Mouse (Mus musculus) intestine, embryonic 16.5 days (tissue): ENCODE data around the gene Fbxl14. TPM values are rescaled to one million over a fixed set of nuclear protein-coding genes. Genes with fewer than 3 reads are reported as not detected.

ENCODE experiments used
- ATAC-seq: fragments of 200-750 bp; cut with Nextera tagmentation; 2 replicates; pipeline ENCODE4 v1.8.0; 2017; ENCODE audit warnings: moderate TSS enrichment, moderate library complexity
- H3K27ac ChIP-seq: fragments of 300-500 bp; sonication (generic); 2 replicates; pipeline ENCODE4 v1.5.1; 2014; ENCODE audit warnings: mild to moderate bottlenecking, low read length
- H3K27me3 ChIP-seq: fragments of 300-500 bp; sonication (generic); replicated peaks from 2 replicates; pipeline ENCODE4 v1.6.1; 2014; ENCODE audit warnings: low read length, control low read depth, mixed read lengths; ENCODE audit not compliant: control insufficient read depth, insufficient read depth
- H3K36me3 ChIP-seq: fragments of 300-500 bp; sonication (generic); 2 replicates; pipeline ENCODE4 v1.6.1; 2014; ENCODE audit warnings: low read length, control low read depth; ENCODE audit not compliant: control insufficient read depth, insufficient read depth
- H3K4me1 ChIP-seq: fragments of 300-500 bp; sonication (generic); 2 replicates; pipeline ENCODE4 v1.6.1; 2014; ENCODE audit warnings: low read length, control low read depth, mixed read lengths; ENCODE audit not compliant: control insufficient read depth, insufficient read depth
- H3K4me2 ChIP-seq: fragments of 300-500 bp; sonication (generic); 2 replicates; pipeline ENCODE4 v1.6.1; 2014; ENCODE audit warnings: low read depth, low read length, control low read depth
- H3K4me3 ChIP-seq: fragments of 300-500 bp; sonication (generic); 2 replicates; pipeline ENCODE4 v1.5.1; 2014; ENCODE audit warnings: mild to moderate bottlenecking, low read length
- H3K9ac ChIP-seq: fragments of 300-500 bp; sonication (generic); 2 replicates; pipeline ENCODE4 v1.6.1; 2014; ENCODE audit warnings: low read depth, low read length
- H3K9me3 ChIP-seq: fragments of 300-500 bp; sonication (generic); 2 replicates; pipeline ENCODE4 v1.6.1; 2016; ENCODE audit warnings: low read length, control low read depth; ENCODE audit not compliant: control insufficient read depth
- WGBS: fragments of 180-500 bp; shearing (Covaris S2); extraction: QIAGEN DNeasy Blood & Tissue Kit; methylation state at CpG from one replicate; pipeline ENCODE4 v1.1.7; 2014; 5-methylcytosine and 5-hydroxymethylcytosine counted together
- polyA plus RNA-seq: library from polyadenylated mRNA; unstranded; fragments of >200 nt; fragmentation: Nextera tagmentation; extraction: Ambion mirVana; gene quantifications from 2 replicates; pipeline ENCODE4 v1.2.1, GENCODE M21; 2015

Gene Fbxl14
- polyA plus RNA-seq, 1 experiment from 2014 or later: 3.7 TPM

DNA sequence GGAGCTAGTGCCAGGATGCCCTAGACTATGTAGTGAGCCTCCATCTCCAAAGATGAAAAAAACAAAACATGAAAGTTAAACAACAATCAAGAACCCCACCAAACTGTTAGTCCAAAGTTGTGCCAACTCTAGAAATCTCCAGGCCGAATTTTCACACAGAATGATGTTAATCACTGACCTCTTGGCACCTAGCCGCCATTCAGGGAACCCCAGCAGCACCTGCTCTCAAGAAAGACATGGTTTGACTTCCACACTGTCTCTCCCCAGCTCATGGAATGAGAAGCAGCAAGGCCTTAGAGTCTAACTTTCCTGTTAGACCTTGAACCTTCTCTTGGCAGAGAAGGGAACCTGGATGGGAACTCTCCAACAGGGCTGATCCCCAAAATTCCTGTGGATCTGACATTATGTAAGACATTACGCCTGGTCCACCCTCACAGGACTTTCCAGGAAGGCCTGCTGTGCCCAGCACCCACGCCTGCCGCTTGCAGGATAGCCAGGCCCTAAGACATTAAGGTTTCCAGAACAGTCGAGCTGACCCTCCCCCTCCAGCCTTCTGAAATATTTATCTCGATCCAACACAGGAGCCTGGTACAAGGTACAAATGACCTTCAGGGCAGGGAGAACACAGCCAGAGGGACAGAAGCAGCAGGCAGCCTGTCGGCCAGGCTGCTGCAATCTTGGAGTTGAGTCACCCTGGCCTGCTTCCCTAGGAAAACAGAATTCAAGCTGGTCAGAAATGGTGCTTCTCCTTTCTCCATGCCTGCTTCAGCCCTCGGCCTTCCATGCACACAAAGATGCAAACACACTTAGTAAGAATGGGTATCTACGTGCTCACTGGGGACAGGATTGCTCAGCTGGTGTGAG is 12.3 kb upstream of the Fbxl14 start:
- Histone ChIP-seq H3K36me3 (no peaks in the 10 kb centered on the region), H3K27me3 (no peaks in the 10 kb centered on the region), H3K9me3 (no peaks in the 10 kb centered on the region), H3K4me2 (no peak overlapping the region), H3K4me3 (no peak overlapping the region), H3K27ac (0 out of 2 replicates have a peak overlapping the region, but pooled peaks have one; percentile 2), H3K9ac (no peak overlapping the region; the same call in 1 of the 2 replicates), H3K4me1 (0 out of 2 replicates have a peak, but pooled peaks cover 5% of the 10 kb centered on the region)
- peak; percentile 74 for ATAC-seq
- WGBS: 43% methylated on average over 10 of the region's 10 CpGs

DNA sequence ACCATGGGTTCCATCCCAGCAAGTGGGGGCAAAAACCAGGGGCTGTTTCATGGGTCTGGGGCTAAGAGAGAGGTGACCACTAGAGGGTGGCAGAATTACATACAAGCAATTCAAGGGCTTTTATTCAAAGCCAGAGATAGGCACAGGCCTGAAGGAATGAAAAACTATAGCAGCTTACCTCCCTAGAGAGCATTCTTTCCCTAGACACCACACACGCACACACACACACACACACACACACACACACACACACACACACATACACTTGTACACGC is 11.7 kb upstream of the Fbxl14 start:
- Histone ChIP-seq H3K36me3 (no peaks in the 10 kb centered on the region), H3K4me1 (0 out of 2 replicates have a peak, but pooled peaks cover 5% of the 10 kb centered on the region), H3K4me3 (no peak overlapping the region), H3K9me3 (no peaks in the 10 kb centered on the region), H3K27ac (no peak overlapping the region), H3K4me2 (no peak overlapping the region), H3K9ac (no peak overlapping the region), H3K27me3 (no peaks in the 10 kb centered on the region)
- WGBS: 81% methylated on average over 2 of the region's 2 CpGs
- peak; percentile 61 for ATAC-seq

DNA sequence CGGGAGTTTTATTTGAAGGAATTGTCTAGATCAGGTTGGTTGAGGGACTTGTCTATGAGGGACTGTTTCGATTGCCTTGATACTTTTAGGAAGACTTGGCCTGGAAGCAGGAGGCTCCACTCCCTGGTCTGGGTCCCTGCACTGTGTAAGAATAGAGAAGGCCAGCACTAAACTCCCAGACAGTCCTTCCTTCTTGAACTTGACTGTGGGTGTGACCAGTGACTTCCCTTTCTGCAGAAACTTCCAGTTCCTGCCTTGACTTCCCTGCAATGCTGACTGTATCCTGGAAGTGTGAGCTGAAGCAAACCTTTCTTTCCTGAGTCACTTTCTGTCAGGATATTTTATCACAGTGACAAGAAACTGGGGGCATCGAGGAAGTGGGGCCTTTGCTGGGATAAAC is 8.7 kb upstream of the Fbxl14 start:
- H3K9me3 ChIP-seq: no peaks in the 10 kb centered on the region
- WGBS: 80% methylated on average over 3 of the region's 3 CpGs
- H3K27me3 ChIP-seq: no peaks in the 10 kb centered on the region
- no peak overlapping the region for H3K9ac ChIP-seq
- H3K4me3 ChIP-seq: no peak overlapping the region
- no peak overlapping the region for H3K4me2 ChIP-seq
- no peak for ATAC-seq
- H3K36me3 ChIP-seq: no peaks in the 10 kb centered on the region
- no peak overlapping the region for H3K27ac ChIP-seq
- peaks cover 7% of the 10 kb centered on the region; the same call in 1 of the 2 replicates for H3K4me1 ChIP-seq

DNA sequence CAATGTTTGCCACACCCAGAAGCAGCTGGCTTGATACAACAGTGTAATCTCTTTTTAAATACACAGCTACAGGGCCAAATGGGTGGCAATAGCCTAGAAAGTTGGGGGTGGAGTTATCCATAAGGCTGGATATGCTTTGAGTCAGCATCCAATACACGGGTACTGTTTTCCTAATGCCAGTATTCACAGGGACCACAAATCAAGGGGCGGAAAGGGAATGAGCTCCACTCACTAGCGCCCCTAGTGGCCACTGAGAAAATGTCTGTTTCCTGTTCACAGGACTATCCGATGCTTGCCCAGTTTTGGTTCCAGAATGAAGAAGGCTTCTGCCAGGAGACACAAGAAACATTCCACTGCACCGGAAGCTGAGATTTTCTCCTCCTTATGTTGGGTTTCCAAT is 7.3 kb upstream of the Fbxl14 start:
- Histone ChIP-seq H3K4me2 (no peak overlapping the region), H3K9me3 (no peaks in the 10 kb centered on the region), H3K27ac (no peak overlapping the region), H3K9ac (no peak overlapping the region), H3K36me3 (no peaks in the 10 kb centered on the region), H3K4me1 (peaks cover 5% of the 10 kb centered on the region; the same call in 1 of the 2 replicates), H3K27me3 (no peaks in the 10 kb centered on the region), H3K4me3 (no peak overlapping the region)
- no peak for ATAC-seq
- 33% methylated on average over 5 of the region's 5 CpGs for WGBS

DNA sequence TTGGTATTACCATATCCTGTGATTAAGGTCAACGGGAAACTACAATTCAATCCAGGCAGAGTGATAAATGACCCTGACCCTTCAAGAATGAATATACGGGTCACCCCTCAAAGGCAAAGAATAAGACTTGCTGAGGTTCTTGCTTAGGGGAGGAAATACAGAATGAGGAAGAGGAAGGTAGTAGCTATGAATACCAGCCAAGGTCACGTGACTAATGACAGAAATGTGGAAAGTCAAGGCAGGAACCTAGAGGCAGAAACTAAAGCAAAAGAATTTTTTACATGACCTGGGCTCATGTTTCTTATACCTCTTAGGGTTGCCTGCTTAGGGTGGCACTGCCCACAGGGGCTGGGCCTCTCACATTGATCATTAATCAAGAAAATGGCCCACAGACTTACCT is 6.8 kb upstream of the Fbxl14 start:
- Histone ChIP-seq H3K36me3 (no peaks in the 10 kb centered on the region), H3K4me1 (peaks cover 5% of the 10 kb centered on the region), H3K9me3 (no peaks in the 10 kb centered on the region), H3K4me2 (no peak overlapping the region), H3K27ac (no peak overlapping the region), H3K4me3 (no peak overlapping the region), H3K27me3 (no peaks in the 10 kb centered on the region), H3K9ac (no peak overlapping the region)
- no peak for ATAC-seq
- 68% methylated on average over 3 of the region's 3 CpGs for WGBS

DNA sequence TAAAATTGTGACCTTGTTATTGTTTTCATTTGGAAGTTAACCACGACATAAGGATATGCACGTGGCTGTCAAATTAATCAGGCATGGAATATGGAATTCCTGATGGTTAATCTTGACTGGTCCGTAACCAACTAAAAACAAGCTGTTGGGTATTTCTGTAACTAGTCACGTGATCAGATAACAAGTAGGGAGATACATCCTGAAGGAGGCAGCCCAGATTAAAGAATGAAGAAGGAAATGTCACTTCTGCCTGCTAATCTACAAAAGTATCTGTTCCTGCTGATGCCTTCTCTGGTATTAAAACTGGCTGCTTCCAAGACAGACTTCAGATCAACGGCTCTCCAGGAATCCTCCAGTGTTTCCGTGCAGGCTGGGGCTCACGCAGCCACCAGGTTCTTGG is 6.0 kb upstream of the Fbxl14 start:
- 75% methylated on average over 7 of the region's 7 CpGs for WGBS

DNA sequence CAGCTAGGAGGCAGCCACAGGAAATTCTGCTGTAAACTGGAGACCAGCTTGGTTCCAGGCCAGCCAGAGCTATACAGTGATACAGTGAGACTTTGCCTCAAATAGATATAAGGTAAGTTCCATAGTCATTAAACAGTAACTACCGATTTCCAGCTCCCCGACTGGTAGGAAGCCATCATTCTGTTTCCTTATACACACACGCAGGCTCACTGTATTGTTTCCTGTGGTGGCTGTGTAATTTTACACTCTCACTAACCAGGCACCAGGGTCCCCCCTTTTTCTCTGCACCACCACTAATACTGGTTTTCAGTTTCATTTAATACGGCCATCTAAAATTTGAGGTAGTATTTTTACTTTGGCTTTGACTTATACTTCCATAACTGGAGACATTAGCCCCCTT is 5.5 kb upstream of the Fbxl14 start:
- Histone ChIP-seq H3K4me3 (no peak overlapping the region), H3K4me2 (no peak overlapping the region), H3K27ac (no peak overlapping the region), H3K9me3 (no peaks in the 10 kb centered on the region), H3K36me3 (no peaks in the 10 kb centered on the region), H3K9ac (no peak overlapping the region), H3K27me3 (no peaks in the 10 kb centered on the region), H3K4me1 (peaks cover 12% of the 10 kb centered on the region)
- 72% methylated on average over 4 of the region's 4 CpGs for WGBS
- peak; percentile 18; the same call in 1 of the 2 replicates for ATAC-seq

More for the DNA sequence above, 6.0 kb upstream of the Fbxl14 start:
- Histone ChIP-seq H3K27ac (peak overlapping the region; percentile 5; the same call in 1 of the 2 replicates), H3K4me3 (no peak overlapping the region), H3K9ac (no peak overlapping the region), H3K4me2 (no peak overlapping the region), H3K36me3 (no peaks in the 10 kb centered on the region), H3K4me1 (peaks cover 10% of the 10 kb centered on the region), H3K9me3 (no peaks in the 10 kb centered on the region), H3K27me3 (no peaks in the 10 kb centered on the region)
- no peak for ATAC-seq

DNA sequence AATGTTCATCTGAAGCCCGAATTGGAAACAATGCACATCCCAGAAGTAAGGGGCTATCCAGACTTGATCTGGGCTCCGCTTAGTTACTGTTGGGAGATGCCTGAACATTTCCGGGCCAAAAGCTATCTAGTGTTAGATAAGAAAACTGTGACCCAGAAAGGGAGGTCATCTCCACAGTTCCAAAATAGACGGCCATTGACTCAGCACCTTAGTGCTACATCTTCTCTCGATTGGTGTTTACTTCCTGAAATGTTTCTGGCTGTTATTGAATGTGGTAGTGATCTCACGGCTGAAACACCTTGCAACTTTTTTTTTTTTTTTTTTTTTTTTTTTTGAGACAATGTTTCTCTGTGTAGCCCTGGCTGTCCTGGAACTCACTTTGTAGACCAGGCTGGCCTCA is 3.5 kb upstream of the Fbxl14 start:
- Histone ChIP-seq H3K27ac (no peak overlapping the region), H3K4me1 (peaks cover 12% of the 10 kb centered on the region), H3K27me3 (no peaks in the 10 kb centered on the region), H3K9me3 (no peaks in the 10 kb centered on the region), H3K36me3 (no peaks in the 10 kb centered on the region), H3K4me3 (no peak overlapping the region), H3K4me2 (no peak overlapping the region), H3K9ac (no peak overlapping the region)
- no peak for ATAC-seq
- 83% methylated on average over 6 of the region's 6 CpGs for WGBS

DNA sequence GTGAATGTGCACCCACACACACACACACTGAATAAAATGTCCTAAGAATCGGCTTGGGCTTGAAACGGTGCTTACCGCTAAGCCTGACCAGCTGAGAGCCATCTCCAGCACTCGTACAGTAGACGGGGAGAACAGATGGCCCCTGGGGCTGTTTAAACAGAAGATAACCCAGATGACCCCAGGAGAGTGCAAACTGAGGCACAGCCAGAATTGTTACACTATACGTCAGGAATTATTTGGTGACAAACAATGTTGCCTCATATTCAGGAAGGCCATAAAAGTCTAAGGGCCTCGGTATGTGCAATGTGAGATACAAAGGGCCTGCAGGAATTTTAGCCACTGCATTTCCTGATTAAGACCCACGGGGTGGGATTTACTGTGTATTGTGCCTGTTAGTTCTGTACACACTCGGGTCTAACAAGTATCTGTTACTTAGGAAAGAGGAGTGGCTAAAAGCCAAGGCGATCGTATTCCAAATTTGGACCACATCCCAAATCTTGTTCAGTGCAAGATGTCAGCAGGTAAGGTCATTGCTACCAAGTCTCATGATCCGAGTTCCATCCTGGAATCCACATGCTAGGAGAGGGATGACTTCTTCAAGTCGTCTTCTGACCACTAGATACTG is 1.7 kb upstream of the Fbxl14 start:
- Histone ChIP-seq H3K9me3 (no peaks in the 10 kb centered on the region), H3K4me2 (no peak overlapping the region), H3K27me3 (no peaks in the 10 kb centered on the region), H3K9ac (peak overlapping the region; percentile 13; the same call in 1 of the 2 replicates), H3K4me1 (peaks cover 16% of the 10 kb centered on the region), H3K4me3 (no peak overlapping the region), H3K27ac (no peak overlapping the region), H3K36me3 (no peaks in the 10 kb centered on the region)
- WGBS: 29% methylated on average over 13 of the region's 13 CpGs
- ATAC-seq: no peak
